Mouse (Mus musculus): ENCODE measurements around the gene Tbc1d19. TPM values are rescaled to one million over a fixed set of nuclear protein-coding genes. Genes with fewer than 3 reads are reported as not detected.

The Tbc1d19 gene
- polyA plus RNA-seq, 1 experiment from 2014 or later: 3.7 TPM

GRCm38 (mm10) chr5:53941322-53942024 lies 132.1 kb downstream of the Tbc1d19 start:
- H3K4me2 ChIP-seq (ENCODE audit: low read depth, low read length): no peak overlapping the region
- no peaks in the 10 kb centered on the region for H3K9me3 ChIP-seq (ENCODE audit: low read length)
- no peak overlapping the region for H3K4me3 ChIP-seq (ENCODE audit: low read depth, low read length)
- no peaks in the 10 kb centered on the region for H3K27me3 ChIP-seq (ENCODE audit: insufficient read depth, low read length)
- 67% methylated on average over 11 of the region's 11 CpGs for WGBS (ENCODE audit: insufficient replicate concordance)
- no peaks in the 10 kb centered on the region for H3K36me3 ChIP-seq (replicated peaks; ENCODE audit: insufficient read depth, low read length)
- no peak overlapping the region for H3K27ac ChIP-seq (ENCODE audit: low read depth)
- no peaks in the 10 kb centered on the region; the same call in 1 of the 2 replicates for H3K4me1 ChIP-seq (ENCODE audit: insufficient read depth)
- TF ChIP-seq EP300 (IDR thresholded peaks at IDR 0.05; ENCODE audit: low read depth) (no peak), CTCF (IDR thresholded peaks at IDR 0.05; ENCODE audit: low read depth) (no peak)
- H3K9ac ChIP-seq (replicated peaks): no peak overlapping the region
- ATAC-seq: no peak
- DNase-seq: no peak

- TF ChIP-seq CTCF (IDR thresholded peaks at IDR 0.05; ENCODE audit: low read depth) (no peak), EP300 (IDR thresholded peaks at IDR 0.05; ENCODE audit: low read depth) (no peak)
- ATAC-seq (no peak), DNase-seq (no peak)
- 58% methylated on average over 4 of the region's 4 CpGs for WGBS (ENCODE audit: insufficient replicate concordance)
- no peak overlapping the region for H3K4me2 ChIP-seq (ENCODE audit: low read depth, low read length)
- H3K9ac ChIP-seq (replicated peaks): no peak overlapping the region
- H3K9me3 ChIP-seq (ENCODE audit: low read length): no peaks in the 10 kb centered on the region
- H3K36me3 ChIP-seq (replicated peaks; ENCODE audit: insufficient read depth, low read length): no peaks in the 10 kb centered on the region
- 0 out of 2 replicates have a peak, but pooled peaks cover 4% of the 10 kb centered on the region for H3K4me1 ChIP-seq (ENCODE audit: insufficient read depth)
- H3K27ac ChIP-seq (ENCODE audit: low read depth): no peak overlapping the region
- no peaks in the 10 kb centered on the region for H3K27me3 ChIP-seq (ENCODE audit: insufficient read depth, low read length)
- H3K4me3 ChIP-seq (ENCODE audit: low read depth, low read length): no peak overlapping the region
These were observed 132.9 kb downstream of the Tbc1d19 start for GRCm38 (mm10) chr5:53942332-53942731.

- Histone ChIP-seq H3K36me3 (replicated peaks; ENCODE audit: insufficient read depth, low read length) (no peaks in the 10 kb centered on the region), H3K4me1 (ENCODE audit: insufficient read depth) (peaks cover 6% of the 10 kb centered on the region; the same call in 1 of the 2 replicates), H3K4me3 (ENCODE audit: low read depth, low read length) (no peak overlapping the region), H3K9me3 (ENCODE audit: low read length) (no peaks in the 10 kb centered on the region), H3K4me2 (ENCODE audit: low read depth, low read length) (no peak overlapping the region), H3K27me3 (ENCODE audit: insufficient read depth, low read length) (no peaks in the 10 kb centered on the region), H3K9ac (replicated peaks) (no peak overlapping the region), H3K27ac (ENCODE audit: low read depth) (no peak overlapping the region)
- ATAC-seq: no peak
- DNase-seq: no peak
- TF ChIP-seq EP300 (IDR thresholded peaks at IDR 0.05; ENCODE audit: low read depth) (no peak), CTCF (IDR thresholded peaks at IDR 0.05; ENCODE audit: low read depth) (no peak)
- WGBS (ENCODE audit: insufficient replicate concordance): 61% methylated on average over 11 of the region's 11 CpGs
These were observed 134.0 kb downstream of the Tbc1d19 start for GRCm38 (mm10) chr5:53943321-53943857.

GRCm38 (mm10) chr5:53946747-53947146 lies 137.3 kb downstream of the Tbc1d19 start:
- Histone ChIP-seq H3K4me1 (ENCODE audit: insufficient read depth) (peaks cover 6% of the 10 kb centered on the region), H3K4me3 (ENCODE audit: low read depth, low read length) (no peak overlapping the region), H3K27me3 (ENCODE audit: insufficient read depth, low read length) (no peaks in the 10 kb centered on the region), H3K27ac (ENCODE audit: low read depth) (no peak overlapping the region), H3K4me2 (ENCODE audit: low read depth, low read length) (no peak overlapping the region), H3K9ac (replicated peaks) (no peak overlapping the region), H3K36me3 (replicated peaks; ENCODE audit: insufficient read depth, low read length) (no peaks in the 10 kb centered on the region), H3K9me3 (ENCODE audit: low read length) (no peaks in the 10 kb centered on the region)
- ATAC-seq (no peak), DNase-seq (no peak)
- WGBS (ENCODE audit: insufficient replicate concordance): 83% methylated on average over 8 of the region's 8 CpGs
- no peak for TF ChIP-seq CTCF (IDR thresholded peaks at IDR 0.05; ENCODE audit: low read depth)
- no peak for TF ChIP-seq EP300 (IDR thresholded peaks at IDR 0.05; ENCODE audit: low read depth)

GRCm38 (mm10) chr5:53947549-53948183 lies 138.3 kb downstream of the Tbc1d19 start:
- TF ChIP-seq CTCF (IDR thresholded peaks at IDR 0.05; ENCODE audit: low read depth): no peak
- TF ChIP-seq EP300 (IDR thresholded peaks at IDR 0.05; ENCODE audit: low read depth): no peak
- no peak overlapping the region for H3K4me3 ChIP-seq (ENCODE audit: low read depth, low read length)
- H3K4me1 ChIP-seq (ENCODE audit: insufficient read depth): peaks cover 6% of the 10 kb centered on the region
- no peak overlapping the region for H3K9ac ChIP-seq (replicated peaks)
- H3K27ac ChIP-seq (ENCODE audit: low read depth): 0 out of 2 replicates have a peak overlapping the region, but pooled peaks have one; percentile 29
- H3K4me2 ChIP-seq (ENCODE audit: low read depth, low read length): no peak overlapping the region
- no peaks in the 10 kb centered on the region for H3K36me3 ChIP-seq (replicated peaks; ENCODE audit: insufficient read depth, low read length)
- ATAC-seq (no peak), DNase-seq (no peak)
- no peaks in the 10 kb centered on the region for H3K27me3 ChIP-seq (ENCODE audit: insufficient read depth, low read length)
- H3K9me3 ChIP-seq (ENCODE audit: low read length): no peaks in the 10 kb centered on the region
- 60% methylated on average over 9 of the region's 9 CpGs for WGBS (ENCODE audit: insufficient replicate concordance)

- DNase-seq: no peak
- TF ChIP-seq CTCF (IDR thresholded peaks at IDR 0.05; ENCODE audit: low read depth) (no peak), EP300 (IDR thresholded peaks at IDR 0.05; ENCODE audit: low read depth) (0 out of 2 replicates have a peak, but pooled peaks have one; percentile 13)
- no peak overlapping the region; the same call in 1 of the 2 replicates for H3K27ac ChIP-seq (ENCODE audit: low read depth)
These were observed 139.3 kb downstream of the Tbc1d19 start for GRCm38 (mm10) chr5:53948606-53949266.

More at GRCm38 (mm10) chr5:53948606-53949266, 139.3 kb downstream of the Tbc1d19 start:
- H3K36me3 ChIP-seq (replicated peaks; ENCODE audit: insufficient read depth, low read length): no peaks in the 10 kb centered on the region
- H3K4me2 ChIP-seq (ENCODE audit: low read depth, low read length): no peak overlapping the region
- H3K4me3 ChIP-seq (ENCODE audit: low read depth, low read length): no peak overlapping the region
- no peaks in the 10 kb centered on the region for H3K27me3 ChIP-seq (ENCODE audit: insufficient read depth, low read length)
- WGBS (ENCODE audit: insufficient replicate concordance): 49% methylated on average over 8 of the region's 8 CpGs
- H3K4me1 ChIP-seq (ENCODE audit: insufficient read depth): peaks cover 6% of the 10 kb centered on the region
- H3K9me3 ChIP-seq (ENCODE audit: low read length): no peaks in the 10 kb centered on the region
- ATAC-seq: peak; percentile 54
- no peak overlapping the region for H3K9ac ChIP-seq (replicated peaks)
